Mouse (Mus musculus) ES-Bruce4 (cell line): ENCODE measurements around the gene Gm28051.

Source experiments
- CTCF ChIP-seq: IDR thresholded peaks from one replicate; pipeline ENCODE4 v1.8.1; 2011; ENCODE audit warnings: low read depth, low read length
- POLR2A ChIP-seq: IDR thresholded peaks from one replicate; pipeline ENCODE4 v1.8.1; 2011; ENCODE audit warnings: low read length; ENCODE audit not compliant: insufficient read depth

DNA sequence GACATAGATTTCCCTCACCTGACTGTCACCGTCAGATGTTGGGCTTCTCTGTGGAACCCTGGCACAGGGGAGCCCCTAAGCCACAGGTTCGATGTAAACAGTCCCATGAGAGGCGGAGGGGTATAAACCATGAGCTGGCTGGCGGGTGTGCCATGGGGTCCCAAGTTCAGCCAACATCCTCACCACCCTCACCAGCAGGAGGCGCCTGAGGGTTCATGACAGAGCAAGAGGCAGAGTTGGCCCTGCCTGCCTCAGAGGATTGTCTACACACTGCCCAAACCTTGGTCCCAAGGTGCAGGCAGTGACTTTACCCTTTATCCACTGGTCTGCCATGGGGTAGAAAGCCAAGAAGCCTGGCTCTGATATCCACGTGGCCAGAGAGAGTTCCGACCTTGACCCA, 76.0 kb downstream of the Gm28051 start:
- TF ChIP-seq CTCF: peak; percentile 64
- no peak for TF ChIP-seq POLR2A
